Comparison of ENCODE assay signal across 8 mouse cellular contexts in genomic region chr3:90323119-90323518, GRCm38 (mm10). TPM values are rescaled to one million over a fixed set of nuclear protein-coding genes. Genes with fewer than 3 reads are reported as not detected.
A peak's percentile ranks its signal among the peaks of the same experiment; 100 is the strongest.
DNase-seq lines count a peak whose midpoint lies in the region; ATAC-seq lines count a peak whose summit lies in the region.

No protein-coding gene starts in this region.

- H3K4me3 ChIP-seq in hindbrain, embryonic 15.5 days = 0 out of 2 replicates have a peak overlapping the region, but pooled peaks have one; percentile 16

- H3K9me3 ChIP-seq in hindbrain, embryonic 15.5 days = no peaks in the 10 kb centered on the region

- peak overlapping the region; percentile 88 for H3K27ac ChIP-seq in hindbrain, embryonic 15.5 days (replicated peaks)

- peak overlapping the region; percentile 54 for H3K4me2 ChIP-seq in hindbrain, embryonic 15.5 days

- WGBS in hindbrain, embryonic 15.5 days = 7% methylated on average over 5 of the region's 5 CpGs

- no peaks in the 10 kb centered on the region for H3K36me3 ChIP-seq in hindbrain, embryonic 15.5 days

- DNase-seq in adipocyte (ENCODE audit: low spot score) = peak; percentile 49
- peak; percentile 73 for DNase-seq in cerebellum, adult 9-10 months
- peak; percentile 58 to 74 for DNase-seq in frontal cortex, postnatal 36 days (ENCODE audit: low spot score in 2 of 2)
- peak; percentile 49 to 64 for DNase-seq in layer of hippocampus, postnatal 14 days (ENCODE audit: low spot score in 2 of 2)
- DNase-seq in lung, postnatal 25 days (ENCODE audit: low spot score) = peak; percentile 77
- peak; percentile 84 for DNase-seq in right cerebral cortex, postnatal 14 days

- H3K27me3 ChIP-seq in hindbrain, embryonic 15.5 days = no peaks in the 10 kb centered on the region

- H3K9ac ChIP-seq in hindbrain, embryonic 15.5 days = peak overlapping the region; percentile 38; the same call in 1 of the 2 replicates

- H3K4me1 ChIP-seq in hindbrain, embryonic 15.5 days (replicated peaks) = peaks cover 27% of the 10 kb centered on the region

- ATAC-seq in hindbrain, embryonic 15.5 days (ENCODE audit: low FRiP score, low read depth) = peak; percentile 91
- ATAC-seq in erythroid progenitor cell, adult 5-6 weeks (replicated peaks; ENCODE audit: low FRiP score, poor library complexity, severe bottlenecking) = no peak

RNA-seq across cellular contexts. Expression of gene Gatad2b, which starts 30.1 kb away (rescaled TPM):
- polyA plus RNA-seq in hindbrain, embryonic 15.5 days (2015; fragmentation: Nextera tagmentation; extraction: Ambion mirVana) = 11.1 and 13.1 TPM in 2 replicates
- total RNA-seq in layer of hippocampus, postnatal 14 days (2021) = 10 to 100 TPM; 92.7 to 96.5 TPM
- total RNA-seq in erythroid progenitor cell, adult 5-6 weeks (2015; ENCODE audit: low replicate concordance) = 55.8 and 59.8 TPM in 2 replicates
- total RNA-seq in erythroid progenitor cell, adult 5-6 weeks (2017; ENCODE audit: low replicate concordance) = 47.2 and 47.7 TPM in 2 replicates

RNA-seq across cellular contexts. Expression of gene Dennd4b, which starts 58.1 kb away (rescaled TPM):
- polyA plus RNA-seq in hindbrain, embryonic 15.5 days (2015; fragmentation: Nextera tagmentation; extraction: Ambion mirVana) = 7.7 and 8.8 TPM in 2 replicates
- 10 to 100 TPM; 22.4 to 24.4 TPM for total RNA-seq in layer of hippocampus, postnatal 14 days (2021)
- 13.3 and 40.2 TPM in 2 replicates for total RNA-seq in erythroid progenitor cell, adult 5-6 weeks (2015; ENCODE audit: low replicate concordance)
- total RNA-seq in erythroid progenitor cell, adult 5-6 weeks (2017; ENCODE audit: low replicate concordance) = 3.2 and 13.5 TPM in 2 replicates
